Mouse (Mus musculus) midbrain, embryonic 12.5 days (tissue): Measurements from ENCODE around the gene Zfp986. TPM values are rescaled to one million over a fixed set of nuclear protein-coding genes. Genes with fewer than 3 reads are reported as not detected.

Experiments used
- polyA plus RNA-seq: library from polyadenylated mRNA; unstranded; fragments of >200 nt; fragmentation: Nextera tagmentation; extraction: Ambion mirVana; gene quantifications from 2 replicates; pipeline ENCODE4 v1.2.1, GENCODE M21; 2016

Gene Zfp986
- polyA plus RNA-seq, 1 experiment from 2014 or later, result not detected

Other genes starting within 250 kb of the Zfp986 start
- gene Zfp980, start 198.1 kb upstream of the Zfp986 start, polyA plus RNA-seq, result not detected in 2 replicates
- not detected in 2 replicates for gene Zfp987, start 228.5 kb downstream of the Zfp986 start, polyA plus RNA-seq